Mouse (Mus musculus): Measurements from ENCODE around the gene Cebpb.

DNA sequence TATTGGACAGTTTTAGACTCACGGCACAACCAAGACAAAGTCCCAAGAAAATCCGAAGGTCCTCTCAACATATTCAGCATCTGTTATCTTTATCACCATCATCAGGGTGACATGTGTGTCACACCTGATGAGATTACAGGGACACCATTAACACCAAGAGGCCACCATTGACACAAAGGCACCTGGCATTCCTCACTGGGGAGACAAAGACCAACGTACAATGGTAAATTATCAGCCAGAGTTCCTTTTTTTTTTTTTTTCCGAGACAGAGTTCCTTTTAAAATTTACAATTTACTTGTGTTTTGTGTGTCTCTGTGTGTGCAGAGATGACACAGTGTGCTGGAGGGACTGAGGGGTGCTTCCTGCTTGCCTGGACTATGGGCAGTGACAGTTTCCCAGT, 19.3 kb upstream of the Cebpb start:
- TF ChIP-seq POLR2A (IDR thresholded peaks at IDR 0.05; ENCODE audit: extremely low read depth, insufficient read depth, low read length): no peak
- TF ChIP-seq CTCF (IDR thresholded peaks at IDR 0.05; ENCODE audit: extremely low read depth, insufficient read depth, low read length): no peak
